10 mouse cellular contexts compared by ENCODE assay signal in the genomic region with DNA sequence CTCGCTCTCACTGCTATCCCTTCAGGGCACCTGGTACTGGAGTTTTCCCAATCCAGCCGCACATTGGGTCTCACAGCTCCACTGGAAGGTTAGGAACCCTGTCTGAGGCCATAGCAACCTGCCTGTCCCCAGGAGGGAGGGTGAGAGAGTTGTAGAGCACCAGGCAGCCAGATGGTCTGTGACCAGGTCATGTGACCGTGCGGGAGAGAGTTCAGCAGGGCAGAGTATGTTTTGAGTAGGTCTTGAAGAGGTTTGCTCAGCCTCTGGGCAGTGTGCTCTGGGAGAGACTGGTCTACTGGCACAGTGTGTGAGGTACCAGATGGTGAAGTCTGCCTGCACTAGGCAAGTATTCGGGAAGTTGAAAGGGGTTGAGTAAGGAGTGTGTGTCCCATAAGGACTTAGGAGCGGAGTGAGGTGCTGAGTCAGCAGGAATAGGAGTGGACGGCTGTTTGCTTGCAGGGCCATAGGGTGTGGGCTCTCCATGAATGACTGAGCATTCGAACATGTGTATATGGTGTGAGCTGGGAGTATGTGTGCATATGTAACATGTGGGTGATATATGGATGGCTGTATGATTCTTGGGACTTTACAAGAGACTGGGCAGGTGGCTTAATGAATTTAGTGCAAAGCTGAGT.
A peak's percentile ranks its signal among the peaks of the same experiment; 100 is the strongest.
DNase-seq lines count a peak whose midpoint lies in the region; ATAC-seq lines count a peak whose summit lies in the region.
"Had no signal": no experiment of that assay in that cellular context is flagged by ENCODE, and none has a peak within 500 bp of the region (broad histone marks: within the 10 kb centered on the region; RNA-seq: fewer than 3 reads in every experiment).

No protein-coding gene starts in this region.

- H3K27ac ChIP-seq in midbrain, embryonic 11.5 days (ENCODE audit: low read depth, low read length), result no peak overlapping the region
- H3K27ac ChIP-seq in midbrain, embryonic 15.5 days, result no peak overlapping the region
- H3K27ac ChIP-seq: hindbrain, postnatal 0 days had no signal

- no peak overlapping the region for H3K9ac ChIP-seq in midbrain, embryonic 11.5 days (ENCODE audit: low read length)
- H3K9ac ChIP-seq in midbrain, embryonic 15.5 days, result no peak overlapping the region

- no peaks in the 10 kb centered on the region for H3K36me3 ChIP-seq in midbrain, embryonic 11.5 days (ENCODE audit: control insufficient read depth, insufficient read depth, low read length)
- H3K36me3 ChIP-seq in midbrain, embryonic 15.5 days (replicated peaks), result no peaks in the 10 kb centered on the region
- H3K36me3 ChIP-seq: G1E had no signal

- no peaks in the 10 kb centered on the region; the same call in 1 of the 2 replicates for H3K27me3 ChIP-seq in midbrain, embryonic 11.5 days (ENCODE audit: control insufficient read depth, insufficient read depth, low read length)
- H3K27me3 ChIP-seq in midbrain, embryonic 15.5 days (replicated peaks), result no peaks in the 10 kb centered on the region

- 82% methylated on average over 8 of the region's 8 CpGs for WGBS in midbrain, embryonic 11.5 days
- WGBS in midbrain, embryonic 15.5 days, result 78% methylated on average over 8 of the region's 8 CpGs

- DNase-seq in cerebellum, adult 18-20 months, result peak; percentile 49 to 53
- DNase-seq in cerebellum, postnatal 14 days, result no peak
- DNase-seq in midbrain, embryonic 11.5 days (ENCODE audit: low spot score, missing footprints), result peak; percentile 82
- DNase-seq in forelimb bud, embryonic 11.5 days (ENCODE audit: low read depth, low spot score), result peak; percentile 25
- peak; percentile 36 for DNase-seq in retina, postnatal 1 day
- no peak for DNase-seq in gastrocnemius, postnatal 4 days (ENCODE audit: low spot score in 2 of 2)
- no peak for DNase-seq in right cerebral cortex, postnatal 36 days (ENCODE audit: low spot score in 2 of 2)

- H3K4me3 ChIP-seq in midbrain, embryonic 11.5 days (ENCODE audit: low read depth, low read length), result no peak overlapping the region
- no peak overlapping the region for H3K4me3 ChIP-seq in midbrain, embryonic 15.5 days

- no peaks in the 10 kb centered on the region for H3K9me3 ChIP-seq in midbrain, embryonic 11.5 days (ENCODE audit: control insufficient read depth, low read length)
- no peaks in the 10 kb centered on the region for H3K9me3 ChIP-seq in midbrain, embryonic 15.5 days
- H3K9me3 ChIP-seq: G1E had no signal

- H3K4me1 ChIP-seq in midbrain, embryonic 11.5 days (ENCODE audit: control insufficient read depth, insufficient read depth, low read length), result peaks cover 18% of the 10 kb centered on the region
- H3K4me1 ChIP-seq in midbrain, embryonic 15.5 days, result peaks cover 10% of the 10 kb centered on the region; the same call in 1 of the 2 replicates

- 0 out of 2 replicates have a peak, but pooled peaks have one; percentile 19 for ATAC-seq in midbrain, embryonic 11.5 days (ENCODE audit: low FRiP score)
- ATAC-seq in midbrain, embryonic 15.5 days (replicated peaks), result no peak
- ATAC-seq: hindbrain, postnatal 0 days had no signal

- no peak overlapping the region for H3K4me2 ChIP-seq in midbrain, embryonic 11.5 days
- H3K4me2 ChIP-seq in midbrain, embryonic 15.5 days, result no peak overlapping the region

Comparison
In these comparisons a context has a peak if more than half of its experiments do, and no peak if none do; other contexts are left out.
1. DNase-seq: peak in cerebellum, adult 18-20 months (2 of 2), midbrain, embryonic 11.5 days (single experiment), forelimb bud, embryonic 11.5 days (single experiment) and retina, postnatal 1 day (single experiment); none in cerebellum, postnatal 14 days (0 of 2), gastrocnemius, postnatal 4 days (0 of 2) and right cerebral cortex, postnatal 36 days (0 of 2).